Mouse (Mus musculus) embryonic fibroblast, embryonic 13.5 days (primary cell): ENCODE data around the gene Spata20.

Experiments
- CTCF ChIP-seq: IDR thresholded peaks from 2 replicates; pipeline ENCODE4 v1.5.1; 2011; ENCODE audit warnings: mild to moderate bottlenecking, control low read depth, low read length, moderate library complexity, borderline replicate concordance; ENCODE audit not compliant: insufficient read depth
- POLR2A ChIP-seq: IDR thresholded peaks from 2 replicates; pipeline ENCODE4 v1.6.1; 2011; ENCODE audit warnings: low read depth, mild to moderate bottlenecking, control low read depth, low read length, moderate library complexity

DNA sequence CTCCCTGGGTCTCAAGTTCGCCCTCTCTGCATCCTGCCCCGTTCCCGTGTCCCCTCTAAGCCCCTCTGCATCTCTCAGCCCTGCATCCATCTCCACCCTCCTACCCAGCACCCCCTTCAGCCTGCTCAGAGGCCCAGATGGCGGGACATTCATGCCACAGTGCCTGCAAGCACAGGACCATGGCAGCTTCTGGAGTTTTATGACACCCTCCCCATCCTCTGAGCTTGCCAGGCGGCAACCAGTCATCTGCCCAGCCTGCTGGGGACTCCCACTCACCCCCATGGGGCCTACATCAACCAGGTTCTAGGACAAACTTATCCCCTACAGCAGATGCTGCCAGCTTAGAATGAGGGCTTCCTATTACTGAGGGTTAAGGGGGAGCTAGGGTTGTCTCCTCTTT, 31.2 kb downstream of the Spata20 start:
- no peak for TF ChIP-seq CTCF
- TF ChIP-seq POLR2A = no peak
